Mouse (Mus musculus): ENCODE results near the gene Olfr1062. TPM values are rescaled to one million over a fixed set of nuclear protein-coding genes. Genes with fewer than 3 reads are reported as not detected.
"Not testable (repeated sequence)": the region's sequence is repeated elsewhere in the genome, so short reads cannot be mapped to it uniquely, and the experiment has no call there.

Olfr1062 gene
- not detected in 2 replicates for polyA plus RNA-seq (2012; ENCODE audit: insufficient read depth, insufficient read length, missing spikeins)

DNA sequence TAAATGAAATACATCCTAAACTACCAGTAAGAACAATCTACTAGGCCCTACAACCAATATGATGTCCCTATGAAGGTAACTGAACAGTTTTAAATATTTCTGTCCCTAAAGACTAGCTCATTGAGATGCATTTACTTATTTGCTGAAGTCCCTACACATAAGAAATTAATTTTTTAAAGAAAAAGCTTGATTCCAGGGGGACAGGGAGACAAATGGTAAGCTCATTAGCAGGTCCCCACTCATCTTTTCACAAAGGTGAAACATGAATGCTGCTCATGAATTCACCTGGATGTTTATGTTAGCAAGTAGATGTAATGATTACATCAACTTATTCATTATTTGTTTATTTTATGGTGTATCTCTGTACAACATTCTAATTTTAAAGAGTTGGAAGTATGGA is at the start of gene Olfr1062:
TSS of gene Olfr1062 (minus strand) at position 101 of the 400 bp plus-strand sequence.
- not testable (repeated sequence) for H3K27ac ChIP-seq (replicated peaks; ENCODE audit: low read depth, low read length); H3K4me1 ChIP-seq (ENCODE audit: control insufficient read depth, insufficient read depth, insufficient read length, low read length); H3K4me3 ChIP-seq (ENCODE audit: insufficient read depth, low read depth, low read length)

DNA sequence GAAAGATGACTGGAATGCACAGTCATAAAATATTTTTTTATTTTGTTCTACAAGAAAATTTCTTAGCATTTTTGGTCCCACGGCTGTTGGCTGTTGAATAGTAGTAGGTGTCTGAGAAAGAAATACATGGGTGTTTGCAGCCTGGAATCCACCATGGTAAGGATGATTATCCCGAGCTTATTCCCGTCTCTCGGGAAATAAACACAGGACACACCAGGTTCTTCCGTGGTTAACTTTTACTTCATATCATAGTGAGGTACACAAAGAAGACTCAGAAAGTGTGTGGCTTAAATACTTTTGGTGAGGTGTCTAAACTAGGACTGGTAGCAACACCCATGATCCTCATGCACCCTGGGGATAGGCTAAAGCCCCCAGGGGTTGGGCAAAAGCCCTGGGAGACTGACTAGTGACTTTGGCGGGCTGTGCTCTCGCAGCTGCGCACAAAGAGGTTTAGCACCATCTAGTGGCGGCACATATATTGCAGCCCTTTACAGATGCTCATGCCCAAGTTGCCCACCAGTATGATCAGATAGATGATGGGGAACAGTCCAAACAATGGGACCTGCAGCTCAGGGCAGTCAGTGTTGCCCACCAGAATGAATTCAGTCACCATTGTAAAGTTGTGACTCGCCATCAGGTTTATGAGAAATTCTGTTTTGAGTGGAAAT is 38.0 kb upstream of the Olfr1062 start:
- H3K27ac ChIP-seq (replicated peaks; ENCODE audit: low read depth, low read length) = no peak overlapping the region
- H3K4me3 ChIP-seq (ENCODE audit: insufficient read depth, low read depth, low read length) = no peak overlapping the region

DNA sequence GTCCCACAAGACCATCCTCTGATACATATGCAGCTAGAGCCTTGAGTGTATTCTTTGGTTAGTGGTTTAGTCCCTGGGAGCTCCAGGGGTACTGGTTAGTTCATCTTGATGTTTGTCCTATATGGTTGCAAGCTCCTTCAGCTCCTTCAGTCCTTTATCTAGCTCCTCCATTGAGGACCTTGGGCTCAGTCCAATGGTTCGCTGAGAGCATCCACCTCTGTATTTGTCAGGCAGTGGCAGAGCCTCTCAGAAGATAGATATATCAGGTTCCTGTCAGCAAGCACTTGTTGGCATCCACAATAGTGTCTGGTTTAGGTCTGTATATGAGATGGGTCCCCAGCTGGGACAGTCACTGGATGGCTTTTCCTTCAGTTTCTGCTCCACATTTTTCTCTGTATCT is 33.9 kb upstream of the Olfr1062 start:
- Histone ChIP-seq H3K4me1 (ENCODE audit: control insufficient read depth, insufficient read depth, insufficient read length, low read length) (no peaks in the 10 kb centered on the region), H3K27ac (replicated peaks; ENCODE audit: low read depth, low read length) (no peak overlapping the region), H3K4me3 (ENCODE audit: insufficient read depth, low read depth, low read length) (no peak overlapping the region)

More for the DNA sequence above, 38.0 kb upstream of the Olfr1062 start:
- no peaks in the 10 kb centered on the region for H3K4me1 ChIP-seq (ENCODE audit: control insufficient read depth, insufficient read depth, insufficient read length, low read length)

- H3K4me1 ChIP-seq (ENCODE audit: control insufficient read depth, insufficient read depth, insufficient read length, low read length) = no peaks in the 10 kb centered on the region
- no peak within 1 kb of the TSS for H3K27ac ChIP-seq (replicated peaks; ENCODE audit: low read depth, low read length)
- H3K4me3 ChIP-seq (ENCODE audit: insufficient read depth, low read depth, low read length) = no peak within 1 kb of the TSS
Observed at GRCm38 (mm10) chr2:86456169-86456568, 29.6 kb upstream of the Olfr1062 start, which contains the start of gene Olfr1066. TSS of gene Olfr1066 (minus strand) at chr2:86456269.

DNA sequence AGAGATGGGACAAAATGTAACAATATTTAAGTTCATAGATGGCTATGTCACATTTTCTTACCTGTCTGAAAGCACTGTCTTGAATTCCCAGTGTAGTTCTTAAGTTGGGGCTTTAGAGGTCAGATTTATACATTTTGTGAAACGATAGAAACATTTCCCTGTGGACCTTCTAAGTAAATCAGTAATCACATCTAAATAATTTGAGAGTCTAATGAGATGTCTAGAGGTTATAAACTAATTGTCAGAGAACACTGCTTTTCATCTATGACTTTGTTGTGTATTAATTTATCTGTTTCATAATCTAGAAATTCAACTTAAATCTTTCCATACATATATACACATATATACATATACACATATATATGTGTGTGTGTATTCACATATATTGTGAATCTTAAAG is 23.9 kb upstream of the Olfr1062 start, which contains the start of gene Olfr1065:
TSS of gene Olfr1065 (minus strand) at position 101 of the 400 bp plus-strand sequence.
- not testable (repeated sequence) for H3K4me3 ChIP-seq (ENCODE audit: insufficient read depth, low read depth, low read length); H3K27ac ChIP-seq (replicated peaks; ENCODE audit: low read depth, low read length); H3K4me1 ChIP-seq (ENCODE audit: control insufficient read depth, insufficient read depth, insufficient read length, low read length)

DNA sequence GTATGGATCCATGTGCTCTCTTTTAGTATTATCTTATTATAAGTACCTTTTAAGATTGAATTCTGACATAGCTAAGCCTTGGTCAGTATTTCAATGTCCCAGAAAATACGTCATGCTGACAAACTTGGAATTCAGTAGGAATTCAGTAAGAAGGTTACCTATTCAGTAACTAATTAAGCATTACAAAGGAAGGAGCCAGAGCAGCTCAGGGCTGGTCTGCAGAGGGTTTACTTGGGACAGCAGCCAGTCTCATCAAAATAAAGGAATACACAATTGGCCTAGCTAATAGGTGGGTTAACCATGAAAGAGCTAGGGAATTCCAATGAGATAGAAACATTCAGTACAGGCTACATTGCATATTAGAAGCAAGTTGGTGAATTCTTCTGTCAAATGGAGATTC is 15.6 kb upstream of the Olfr1062 start:
- not testable (repeated sequence) for H3K4me1 ChIP-seq (ENCODE audit: control insufficient read depth, insufficient read depth, insufficient read length, low read length); H3K27ac ChIP-seq (replicated peaks; ENCODE audit: low read depth, low read length); H3K4me3 ChIP-seq (ENCODE audit: insufficient read depth, low read depth, low read length)

DNA sequence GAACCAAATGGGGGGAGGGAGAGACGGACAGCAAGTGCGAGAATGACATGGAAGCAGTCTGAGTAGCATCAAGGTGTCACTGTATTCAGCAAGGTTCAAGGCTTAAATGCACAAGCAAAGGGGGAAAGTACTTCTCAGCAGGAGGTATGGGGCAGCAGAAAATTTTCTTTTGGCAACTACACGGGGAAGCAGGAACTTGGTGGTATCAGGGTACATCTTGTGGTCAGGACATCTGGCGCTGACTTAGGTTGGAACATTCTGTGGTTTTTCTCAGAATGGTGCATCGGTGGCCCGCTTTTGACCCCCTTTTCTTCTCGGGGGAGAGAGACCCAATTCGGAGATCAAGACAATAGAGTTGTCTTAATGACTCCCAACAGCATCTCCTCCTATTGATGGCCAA is 2.0 kb upstream of the Olfr1062 start:
- H3K27ac ChIP-seq (replicated peaks; ENCODE audit: low read depth, low read length); H3K4me1 ChIP-seq (ENCODE audit: control insufficient read depth, insufficient read depth, insufficient read length, low read length); H3K4me3 ChIP-seq (ENCODE audit: insufficient read depth, low read depth, low read length): not testable (repeated sequence)

- H3K4me3 ChIP-seq (ENCODE audit: insufficient read depth, low read depth, low read length) = no peak within 1 kb of the TSS
- no peaks in the 10 kb centered on the region for H3K4me1 ChIP-seq (ENCODE audit: control insufficient read depth, insufficient read depth, insufficient read length, low read length)
- H3K27ac ChIP-seq (replicated peaks; ENCODE audit: low read depth, low read length) = no peak within 1 kb of the TSS
Observed at GRCm38 (mm10) chr2:86413950-86414349, 12.6 kb downstream of the Olfr1062 start, which contains the start of gene Olfr1061. TSS of gene Olfr1061 (minus strand) at chr2:86414050.

DNA sequence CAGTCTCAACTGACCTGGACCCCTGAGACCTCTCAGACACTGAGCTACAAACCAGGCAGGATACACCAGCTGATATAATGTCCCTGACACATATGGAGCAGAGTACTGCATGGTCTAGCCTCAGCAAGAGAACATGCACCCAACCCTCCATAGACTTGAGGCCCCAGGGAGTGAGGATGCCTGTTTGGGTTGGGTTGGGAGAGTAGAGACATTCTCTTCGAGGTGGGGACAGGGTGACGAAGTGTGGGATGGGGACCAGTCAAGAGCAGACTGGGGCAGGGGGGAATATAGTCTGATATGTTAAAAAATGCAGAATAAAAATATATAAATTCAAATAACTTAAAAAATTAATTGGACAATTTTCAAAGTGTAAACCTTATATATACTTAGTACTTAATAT is 31.4 kb downstream of the Olfr1062 start:
- Histone ChIP-seq H3K4me3 (ENCODE audit: insufficient read depth, low read depth, low read length) (no peak overlapping the region), H3K4me1 (ENCODE audit: control insufficient read depth, insufficient read depth, insufficient read length, low read length) (no peaks in the 10 kb centered on the region), H3K27ac (replicated peaks; ENCODE audit: low read depth, low read length) (no peak overlapping the region)

DNA sequence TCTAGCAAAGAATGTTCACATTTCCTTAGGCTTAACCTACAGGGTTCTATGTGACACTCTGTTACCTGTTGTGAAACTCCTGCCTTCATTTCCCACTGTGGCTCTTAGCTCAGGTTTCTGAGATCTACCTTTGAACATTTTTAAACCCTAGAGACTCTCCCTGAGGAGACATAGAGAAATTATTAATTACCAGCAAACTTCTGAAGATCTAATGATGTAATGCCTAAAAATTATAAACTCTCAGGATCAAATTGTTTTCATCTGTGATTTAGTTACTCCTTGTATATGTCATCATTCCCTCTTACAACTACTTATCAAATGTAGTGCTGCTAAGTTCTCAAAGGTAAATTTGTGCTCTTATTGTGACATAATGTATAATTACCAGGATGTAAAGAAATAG is 38.1 kb downstream of the Olfr1062 start, which contains the start of gene Olfr1058:
TSS of gene Olfr1058 (minus strand) at position 101 of the 400 bp plus-strand sequence.
- H3K27ac ChIP-seq (replicated peaks; ENCODE audit: low read depth, low read length); H3K4me1 ChIP-seq (ENCODE audit: control insufficient read depth, insufficient read depth, insufficient read length, low read length); H3K4me3 ChIP-seq (ENCODE audit: insufficient read depth, low read depth, low read length): not testable (repeated sequence)

DNA sequence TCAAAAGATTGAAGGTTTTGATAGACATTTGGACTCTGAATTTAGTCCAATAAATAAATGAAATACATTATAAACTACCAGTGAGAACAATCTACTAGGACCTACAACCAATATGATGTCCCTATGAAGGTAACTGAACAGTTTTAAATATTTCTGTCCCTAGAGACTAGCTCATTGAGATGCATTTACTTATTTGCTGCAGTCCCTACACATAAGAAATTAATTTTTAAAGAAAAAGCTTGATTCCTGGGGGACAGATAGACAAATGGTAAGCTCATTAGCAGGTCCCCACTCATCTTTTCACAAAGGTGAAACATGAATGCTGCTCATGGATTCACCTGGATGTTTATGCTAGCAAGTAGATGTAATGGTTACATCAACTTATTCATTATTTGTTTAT is 48.3 kb downstream of the Olfr1062 start, which contains the start of gene Olfr1057:
TSS of gene Olfr1057 (minus strand) at position 101 of the 400 bp plus-strand sequence.
- Histone ChIP-seq H3K4me3 (ENCODE audit: insufficient read depth, low read depth, low read length) (no peak within 1 kb of the TSS), H3K4me1 (ENCODE audit: control insufficient read depth, insufficient read depth, insufficient read length, low read length) (no peaks in the 10 kb centered on the region), H3K27ac (replicated peaks; ENCODE audit: low read depth, low read length) (no peak within 1 kb of the TSS)

Other genes starting within 250 kb of the Olfr1062 start
- not detected in 2 replicates for gene Olfr1044, start 248.9 kb downstream of the Olfr1062 start, polyA plus RNA-seq (2012; ENCODE audit: insufficient read depth, insufficient read length, missing spikeins)
- not detected in 2 replicates for gene Olfr52, start 241.1 kb downstream of the Olfr1062 start, polyA plus RNA-seq (2012; ENCODE audit: insufficient read depth, insufficient read length, missing spikeins)
- not detected in 2 replicates for gene Olfr1045, start 223.7 kb downstream of the Olfr1062 start, polyA plus RNA-seq (2012; ENCODE audit: insufficient read depth, insufficient read length, missing spikeins)
- not detected in 2 replicates for gene Olfr1046, start 207.4 kb downstream of the Olfr1062 start, polyA plus RNA-seq (2012; ENCODE audit: insufficient read depth, insufficient read length, missing spikeins)
- gene Olfr1047, start 195.3 kb downstream of the Olfr1062 start, polyA plus RNA-seq (2012; ENCODE audit: insufficient read depth, insufficient read length, missing spikeins) = not detected in 2 replicates
- not detected in 2 replicates for gene Olfr1048, start 186.5 kb downstream of the Olfr1062 start, polyA plus RNA-seq (2012; ENCODE audit: insufficient read depth, insufficient read length, missing spikeins)
- gene Olfr1049, start 168.4 kb downstream of the Olfr1062 start, polyA plus RNA-seq (2012; ENCODE audit: insufficient read depth, insufficient read length, missing spikeins) = not detected in 2 replicates
- gene Olfr1051, start 147.7 kb downstream of the Olfr1062 start, polyA plus RNA-seq (2012; ENCODE audit: insufficient read depth, insufficient read length, missing spikeins) = not detected in 2 replicates
- not detected in 2 replicates for gene Olfr1052, start 134.3 kb downstream of the Olfr1062 start, polyA plus RNA-seq (2012; ENCODE audit: insufficient read depth, insufficient read length, missing spikeins)
- not detected in 2 replicates for gene Olfr1053, start 111.5 kb downstream of the Olfr1062 start, polyA plus RNA-seq (2012; ENCODE audit: insufficient read depth, insufficient read length, missing spikeins)
- not detected in 2 replicates for gene Olfr1054, start 91.3 kb downstream of the Olfr1062 start, polyA plus RNA-seq (2012; ENCODE audit: insufficient read depth, insufficient read length, missing spikeins)
- gene Olfr1055, start 76.5 kb downstream of the Olfr1062 start, polyA plus RNA-seq (2012; ENCODE audit: insufficient read depth, insufficient read length, missing spikeins) = not detected in 2 replicates
- gene Olfr1056, start 64.3 kb downstream of the Olfr1062 start, polyA plus RNA-seq (2012; ENCODE audit: insufficient read depth, insufficient read length, missing spikeins) = not detected in 2 replicates
- not detected in 2 replicates for gene Olfr1057, start 48.4 kb downstream of the Olfr1062 start, polyA plus RNA-seq (2012; ENCODE audit: insufficient read depth, insufficient read length, missing spikeins)
- not detected in 2 replicates for gene Olfr1058, start 38.2 kb downstream of the Olfr1062 start, polyA plus RNA-seq (2012; ENCODE audit: insufficient read depth, insufficient read length, missing spikeins)
- gene Olfr1061, start 12.7 kb downstream of the Olfr1062 start, polyA plus RNA-seq (2012; ENCODE audit: insufficient read depth, insufficient read length, missing spikeins) = not detected in 2 replicates
- not detected in 2 replicates for gene Olfr1065, start 23.8 kb upstream of the Olfr1062 start, polyA plus RNA-seq (2012; ENCODE audit: insufficient read depth, insufficient read length, missing spikeins)
- gene Olfr1066, start 29.5 kb upstream of the Olfr1062 start, polyA plus RNA-seq (2012; ENCODE audit: insufficient read depth, insufficient read length, missing spikeins) = not detected in 2 replicates
- gene Olfr228, start 60.6 kb upstream of the Olfr1062 start, polyA plus RNA-seq (2012; ENCODE audit: insufficient read depth, insufficient read length, missing spikeins) = not detected in 2 replicates
- gene Olfr1076, start 81.7 kb upstream of the Olfr1062 start, polyA plus RNA-seq (2012; ENCODE audit: insufficient read depth, insufficient read length, missing spikeins) = not detected in 2 replicates
- gene Olfr1079, start 115.7 kb upstream of the Olfr1062 start, polyA plus RNA-seq (2012; ENCODE audit: insufficient read depth, insufficient read length, missing spikeins) = not detected in 2 replicates
- gene Olfr1080, start 131.5 kb upstream of the Olfr1062 start, polyA plus RNA-seq (2012; ENCODE audit: insufficient read depth, insufficient read length, missing spikeins) = not detected in 2 replicates
- gene Olfr1082, start 172.2 kb upstream of the Olfr1062 start, polyA plus RNA-seq (2012; ENCODE audit: insufficient read depth, insufficient read length, missing spikeins) = not detected in 2 replicates
- not detected in 2 replicates for gene Olfr1084, start 213.0 kb upstream of the Olfr1062 start, polyA plus RNA-seq (2012; ENCODE audit: insufficient read depth, insufficient read length, missing spikeins)
- not detected in 2 replicates for gene Olfr1085, start 235.3 kb upstream of the Olfr1062 start, polyA plus RNA-seq (2012; ENCODE audit: insufficient read depth, insufficient read length, missing spikeins)